Mouse (Mus musculus): Measurements from ENCODE around the gene Sh2d1b2. TPM values are rescaled to one million over a fixed set of nuclear protein-coding genes. Genes with fewer than 3 reads are reported as not detected.

The Sh2d1b2 gene
- polyA plus RNA-seq, 1 experiment from 2014 or later: not detected

DNA sequence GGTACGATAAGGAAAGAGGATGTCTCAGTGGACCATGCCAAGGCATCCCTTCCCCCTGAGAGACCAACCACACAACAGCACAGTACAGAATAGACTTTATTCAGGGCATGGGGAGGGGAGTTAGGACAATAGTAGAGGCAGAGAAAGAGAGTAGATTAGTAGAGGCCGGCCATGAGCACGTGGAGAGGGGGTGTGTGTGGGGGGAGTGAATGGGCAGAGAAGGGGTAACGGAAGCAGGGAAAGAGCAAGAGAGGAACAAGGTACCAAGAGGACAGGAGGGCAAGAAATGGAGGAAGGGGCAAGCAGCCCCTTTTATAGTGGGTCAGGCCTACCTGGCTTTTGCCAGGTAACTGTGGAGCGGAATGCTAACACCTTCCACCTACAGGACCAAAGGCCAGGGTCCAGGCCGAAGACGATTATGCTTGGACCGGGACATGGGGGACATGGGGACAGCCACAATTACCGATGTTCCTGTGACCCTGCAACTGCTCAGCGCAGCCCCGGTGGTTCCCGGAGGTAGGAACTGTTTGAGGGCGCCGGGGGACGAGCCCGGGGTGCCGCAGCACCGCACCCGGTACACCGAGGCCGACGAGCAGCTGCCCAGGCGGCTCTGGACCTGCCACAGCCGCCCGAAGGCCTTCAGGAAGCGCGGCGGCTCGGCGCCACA lies 22.5 kb downstream of the Sh2d1b2 start:
- DNase-seq (ENCODE audit: low spot score) (no peak), ATAC-seq (replicated peaks; ENCODE audit: low FRiP score, low TSS enrichment, low read depth) (peak; percentile 78)
- no peaks in the 10 kb centered on the region for H3K27me3 ChIP-seq (replicated peaks; ENCODE audit: control insufficient read depth, insufficient read depth, low read length)
- H3K4me2 ChIP-seq (ENCODE audit: low read length): peak overlapping the region; percentile 63
- H3K4me3 ChIP-seq (ENCODE audit: low read depth, low read length): peak overlapping the region; percentile 65
- H3K36me3 ChIP-seq (ENCODE audit: control insufficient read depth, insufficient read depth, low read length): no peaks in the 10 kb centered on the region
- 0 out of 2 replicates have a peak overlapping the region, but pooled peaks have one; percentile 43 for H3K27ac ChIP-seq (ENCODE audit: low read depth)
- H3K9me3 ChIP-seq (ENCODE audit: control insufficient read depth, low read length): no peaks in the 10 kb centered on the region
- no peaks in the 10 kb centered on the region for H3K4me1 ChIP-seq (replicated peaks; ENCODE audit: control insufficient read depth, insufficient read depth, low read length)
- peak overlapping the region; percentile 76 for H3K9ac ChIP-seq (ENCODE audit: low read length)
- WGBS: 35% methylated on average over 30 of the region's 30 CpGs

- Histone ChIP-seq H3K9me3 (ENCODE audit: control insufficient read depth, low read length) (no peaks in the 10 kb centered on the region), H3K27me3 (replicated peaks; ENCODE audit: control insufficient read depth, insufficient read depth, low read length) (no peaks in the 10 kb centered on the region), H3K4me3 (ENCODE audit: low read depth, low read length) (peak overlapping the region; percentile 65), H3K9ac (ENCODE audit: low read length) (peak overlapping the region; percentile 76), H3K4me2 (ENCODE audit: low read length) (peak overlapping the region; percentile 63), H3K27ac (ENCODE audit: low read depth) (0 out of 2 replicates have a peak overlapping the region, but pooled peaks have one; percentile 43), H3K36me3 (ENCODE audit: control insufficient read depth, insufficient read depth, low read length) (no peaks in the 10 kb centered on the region), H3K4me1 (replicated peaks; ENCODE audit: control insufficient read depth, insufficient read depth, low read length) (no peaks in the 10 kb centered on the region)
- DNase-seq (ENCODE audit: low spot score) (peak; percentile 89), ATAC-seq (replicated peaks; ENCODE audit: low FRiP score, low TSS enrichment, low read depth) (peak; percentile 98)
- WGBS: 5% methylated on average over 32 of the region's 32 CpGs
Measured at GRCm38 (mm10) chr1:170255560-170255910, 23.0 kb downstream of the Sh2d1b2 start.

GRCm38 (mm10) chr1:170270281-170270680 lies 37.7 kb downstream of the Sh2d1b2 start:
- Histone ChIP-seq H3K9ac (ENCODE audit: low read length) (no peak overlapping the region), H3K9me3 (ENCODE audit: control insufficient read depth, low read length) (peaks cover 12% of the 10 kb centered on the region; the same call in 1 of the 2 replicates), H3K27me3 (replicated peaks; ENCODE audit: control insufficient read depth, insufficient read depth, low read length) (no peaks in the 10 kb centered on the region), H3K27ac (ENCODE audit: low read depth) (no peak overlapping the region), H3K4me3 (ENCODE audit: low read depth, low read length) (no peak overlapping the region), H3K4me1 (replicated peaks; ENCODE audit: control insufficient read depth, insufficient read depth, low read length) (no peaks in the 10 kb centered on the region), H3K36me3 (ENCODE audit: control insufficient read depth, insufficient read depth, low read length) (no peaks in the 10 kb centered on the region), H3K4me2 (ENCODE audit: low read length) (no peak overlapping the region)
- DNase-seq (ENCODE audit: low spot score) (no peak), ATAC-seq (replicated peaks; ENCODE audit: low FRiP score, low TSS enrichment, low read depth) (no peak)
- 84% methylated on average over 6 of the region's 6 CpGs for WGBS

DNA sequence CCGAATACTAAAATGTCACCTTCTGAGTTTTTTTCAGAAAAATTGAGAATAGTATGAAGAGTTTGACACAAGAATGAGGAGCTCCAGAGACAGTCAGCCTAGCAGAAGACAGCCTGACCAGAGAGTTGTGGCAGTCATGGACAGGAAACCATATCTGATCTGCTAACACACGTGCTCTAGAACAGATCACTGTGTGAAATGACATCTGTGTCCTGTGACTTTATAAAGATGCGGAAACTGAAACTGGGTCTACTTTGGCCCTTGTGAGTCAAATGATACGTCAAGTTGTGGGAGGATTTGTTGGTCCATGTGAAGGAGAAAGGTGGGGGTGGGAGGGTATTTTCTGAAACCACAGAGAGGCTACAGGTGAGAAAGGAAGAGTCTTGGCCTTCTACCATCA lies 38.1 kb downstream of the Sh2d1b2 start:
- no peak for DNase-seq (ENCODE audit: low spot score)
- Histone ChIP-seq H3K27ac (ENCODE audit: low read depth) (no peak overlapping the region), H3K36me3 (ENCODE audit: control insufficient read depth, insufficient read depth, low read length) (no peaks in the 10 kb centered on the region), H3K4me2 (ENCODE audit: low read length) (no peak overlapping the region), H3K27me3 (replicated peaks; ENCODE audit: control insufficient read depth, insufficient read depth, low read length) (no peaks in the 10 kb centered on the region), H3K9ac (ENCODE audit: low read length) (no peak overlapping the region), H3K9me3 (ENCODE audit: control insufficient read depth, low read length) (peaks cover 12% of the 10 kb centered on the region; the same call in 1 of the 2 replicates), H3K4me3 (ENCODE audit: low read depth, low read length) (no peak overlapping the region), H3K4me1 (replicated peaks; ENCODE audit: control insufficient read depth, insufficient read depth, low read length) (no peaks in the 10 kb centered on the region)
- no peak for ATAC-seq (replicated peaks; ENCODE audit: low FRiP score, low TSS enrichment, low read depth)
- WGBS: 84% methylated on average over 4 of the region's 4 CpGs

DNA sequence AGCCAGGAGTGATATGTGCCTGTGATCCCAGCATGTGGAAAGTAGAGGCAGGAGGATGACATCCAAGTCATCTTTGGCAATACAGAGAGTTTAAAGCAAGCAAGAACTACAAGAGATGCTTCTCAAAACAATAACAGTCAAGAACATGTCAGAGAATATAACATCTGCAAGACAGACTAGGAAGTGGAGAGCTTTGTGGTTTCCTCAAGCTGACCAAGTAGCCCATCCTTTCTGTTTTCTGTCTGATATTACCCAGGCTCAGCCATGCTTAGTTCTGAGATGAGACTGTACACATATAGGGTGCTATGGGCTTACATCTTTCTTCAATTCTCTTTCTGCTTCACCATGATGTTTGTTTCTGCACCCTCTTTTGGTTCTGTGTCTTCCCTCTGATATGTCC lies 40.7 kb downstream of the Sh2d1b2 start:
- Histone ChIP-seq H3K9me3 (ENCODE audit: control insufficient read depth, low read length) (no peaks in the 10 kb centered on the region), H3K9ac (ENCODE audit: low read length) (no peak overlapping the region), H3K27ac (ENCODE audit: low read depth) (no peak overlapping the region), H3K36me3 (ENCODE audit: control insufficient read depth, insufficient read depth, low read length) (no peaks in the 10 kb centered on the region), H3K4me3 (ENCODE audit: low read depth, low read length) (no peak overlapping the region), H3K4me1 (replicated peaks; ENCODE audit: control insufficient read depth, insufficient read depth, low read length) (no peaks in the 10 kb centered on the region), H3K4me2 (ENCODE audit: low read length) (no peak overlapping the region), H3K27me3 (replicated peaks; ENCODE audit: control insufficient read depth, insufficient read depth, low read length) (no peaks in the 10 kb centered on the region)
- DNase-seq (ENCODE audit: low spot score): no peak
- no peak for ATAC-seq (replicated peaks; ENCODE audit: low FRiP score, low TSS enrichment, low read depth)

DNA sequence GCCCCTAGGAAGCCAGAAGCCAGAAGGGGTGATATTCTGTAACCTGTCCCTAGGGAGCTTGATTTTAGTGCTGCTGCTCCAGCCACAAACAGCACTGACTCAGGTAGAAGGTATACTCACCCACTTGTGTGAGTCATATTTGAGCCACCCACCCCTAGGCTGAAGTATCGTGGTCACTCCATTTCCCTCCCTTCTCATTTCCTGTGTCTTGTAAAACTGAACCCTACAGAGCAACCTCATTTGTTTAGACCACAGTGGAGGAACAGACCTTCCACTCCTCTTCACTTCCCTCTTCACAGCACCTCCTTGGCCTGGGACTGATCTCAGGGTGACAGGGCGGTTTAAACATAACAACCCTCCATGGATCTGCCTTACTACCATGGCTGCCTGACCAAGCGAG lies 44.5 kb downstream of the Sh2d1b2 start, which contains the start of gene Sh2d1b1:
Sh2d1b1 (plus strand) TSS at position 305 of the 400 bp plus-strand sequence.
- H3K4me2 ChIP-seq (ENCODE audit: low read length): no peak within 1 kb of the TSS
- no peaks in the 10 kb centered on the region for H3K27me3 ChIP-seq (replicated peaks; ENCODE audit: control insufficient read depth, insufficient read depth, low read length)
- ATAC-seq (replicated peaks; ENCODE audit: low FRiP score, low TSS enrichment, low read depth) (no peak), DNase-seq (ENCODE audit: low spot score) (no peak)
- no peak within 1 kb of the TSS for H3K27ac ChIP-seq (ENCODE audit: low read depth)
- H3K4me1 ChIP-seq (replicated peaks; ENCODE audit: control insufficient read depth, insufficient read depth, low read length): no peaks in the 10 kb centered on the region
- no peaks in the 10 kb centered on the region for H3K36me3 ChIP-seq (ENCODE audit: control insufficient read depth, insufficient read depth, low read length)
- H3K9me3 ChIP-seq (ENCODE audit: control insufficient read depth, low read length): no peaks in the 10 kb centered on the region
- 71% methylated on average over 2 of the region's 3 CpGs for WGBS
- no peak within 1 kb of the TSS for H3K9ac ChIP-seq (ENCODE audit: low read length)
- H3K4me3 ChIP-seq (ENCODE audit: low read depth, low read length): no peak within 1 kb of the TSS

- H3K4me2 ChIP-seq (ENCODE audit: low read length): no peak overlapping the region
- WGBS: 70% methylated on average over 4 of the region's 4 CpGs
- H3K27ac ChIP-seq (ENCODE audit: low read depth): no peak overlapping the region
- no peaks in the 10 kb centered on the region for H3K9me3 ChIP-seq (ENCODE audit: control insufficient read depth, low read length)
- H3K27me3 ChIP-seq (replicated peaks; ENCODE audit: control insufficient read depth, insufficient read depth, low read length): no peaks in the 10 kb centered on the region
- H3K9ac ChIP-seq (ENCODE audit: low read length): no peak overlapping the region
- H3K36me3 ChIP-seq (ENCODE audit: control insufficient read depth, insufficient read depth, low read length): no peaks in the 10 kb centered on the region
- ATAC-seq (replicated peaks; ENCODE audit: low FRiP score, low TSS enrichment, low read depth) (no peak), DNase-seq (ENCODE audit: low spot score) (no peak)
- no peak overlapping the region for H3K4me3 ChIP-seq (ENCODE audit: low read depth, low read length)
- no peaks in the 10 kb centered on the region for H3K4me1 ChIP-seq (replicated peaks; ENCODE audit: control insufficient read depth, insufficient read depth, low read length)
Measured at GRCm38 (mm10) chr1:170282415-170283129, 50.0 kb downstream of the Sh2d1b2 start.

GRCm38 (mm10) chr1:170292239-170292951 lies 59.8 kb downstream of the Sh2d1b2 start:
- H3K36me3 ChIP-seq (ENCODE audit: control insufficient read depth, insufficient read depth, low read length): no peaks in the 10 kb centered on the region
- no peak overlapping the region; the same call in 1 of the 2 replicates for H3K4me2 ChIP-seq (ENCODE audit: low read length)
- no peaks in the 10 kb centered on the region for H3K4me1 ChIP-seq (replicated peaks; ENCODE audit: control insufficient read depth, insufficient read depth, low read length)
- DNase-seq (ENCODE audit: low spot score) (peak; percentile 62), ATAC-seq (replicated peaks; ENCODE audit: low FRiP score, low TSS enrichment, low read depth) (no peak)
- no peak overlapping the region for H3K4me3 ChIP-seq (ENCODE audit: low read depth, low read length)
- no peaks in the 10 kb centered on the region for H3K27me3 ChIP-seq (replicated peaks; ENCODE audit: control insufficient read depth, insufficient read depth, low read length)
- 38% methylated on average over 9 of the region's 9 CpGs for WGBS
- H3K27ac ChIP-seq (ENCODE audit: low read depth): no peak overlapping the region
- H3K9me3 ChIP-seq (ENCODE audit: control insufficient read depth, low read length): no peaks in the 10 kb centered on the region
- no peak overlapping the region for H3K9ac ChIP-seq (ENCODE audit: low read length)

Data from intestine, embryonic 14.5 days (tissue).